Mouse (Mus musculus): Measurements from ENCODE around the gene Ikzf3. TPM values are rescaled to one million over a fixed set of nuclear protein-coding genes. Genes with fewer than 3 reads are reported as not detected.

Gene Ikzf3
- total RNA-seq, 4 experiments from 2014 or later = not detected

DNA sequence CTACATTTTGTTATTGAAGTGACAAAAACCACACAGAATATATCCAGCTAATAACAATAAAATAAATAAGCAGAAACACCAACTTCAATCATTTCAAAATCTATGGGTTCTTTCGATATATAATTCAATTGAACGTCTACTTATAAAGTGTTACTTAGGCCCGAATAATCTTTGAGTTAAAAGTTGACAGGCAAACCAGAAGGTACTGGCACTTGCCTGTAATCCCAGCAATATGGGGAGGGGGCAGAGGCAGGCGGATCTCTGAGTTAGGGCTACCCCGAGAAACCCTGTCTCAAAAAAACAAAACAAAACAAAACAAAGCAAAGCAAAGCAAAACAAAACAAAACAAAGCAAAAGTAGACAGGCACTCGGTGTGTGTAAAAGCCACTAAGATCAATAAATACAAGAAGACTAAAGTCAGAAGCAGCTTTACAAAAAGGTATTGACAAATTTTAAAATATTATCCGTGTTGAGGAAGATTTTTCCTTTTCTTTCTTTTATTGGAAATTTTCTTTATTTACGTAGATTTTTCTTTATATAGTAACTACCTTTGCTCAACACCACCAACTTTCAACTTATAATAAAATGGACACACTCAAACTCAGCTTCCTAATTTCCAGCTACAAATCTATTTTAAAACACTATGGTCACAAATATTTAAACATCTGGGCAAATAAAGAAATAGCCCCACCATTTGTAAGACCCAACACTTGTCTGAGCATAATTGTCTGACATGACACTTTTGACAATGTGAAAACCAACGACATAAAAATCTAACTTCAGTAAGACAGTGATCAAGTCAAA, 70.0 kb downstream of the Ikzf3 start:
- no peak for DNase-seq (ENCODE audit: low spot score in 2 of 2)

GRCm38 (mm10) chr11:98474967-98475366, 70.9 kb downstream of the Ikzf3 start:
- DNase-seq (ENCODE audit: low spot score in 2 of 2) = no peak

DNA sequence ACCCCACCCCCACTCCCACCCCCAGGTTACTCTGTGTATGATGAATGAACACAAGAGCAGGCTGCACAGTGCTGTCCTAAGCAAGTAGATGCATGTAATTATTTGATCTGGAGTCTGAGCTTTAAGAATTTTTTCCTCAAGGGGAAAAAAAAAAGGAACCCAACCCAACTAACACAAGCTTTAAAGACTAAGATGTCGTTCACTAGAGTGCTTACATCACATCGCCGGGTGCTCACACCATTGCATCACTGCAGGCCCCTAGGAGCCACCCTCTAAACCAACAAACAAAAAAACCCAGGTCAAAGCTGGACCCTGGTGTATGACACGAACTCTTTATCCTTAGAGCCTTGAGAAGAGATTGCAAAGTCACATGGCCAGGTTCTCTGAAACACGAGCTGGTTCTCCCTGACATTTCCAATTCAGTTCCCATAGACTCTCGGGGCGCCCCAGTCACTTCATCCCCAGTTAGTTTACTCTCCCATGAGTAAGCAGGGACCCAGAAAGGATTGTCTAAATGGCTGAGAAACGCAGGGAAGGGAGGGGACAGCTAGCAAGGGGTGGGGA, 71.8 kb downstream of the Ikzf3 start:
- DNase-seq (ENCODE audit: low spot score in 2 of 2) = no peak

- no peak for DNase-seq (ENCODE audit: low spot score in 2 of 2)
Observed at GRCm38 (mm10) chr11:98472696-98473095, 73.1 kb downstream of the Ikzf3 start.

DNA sequence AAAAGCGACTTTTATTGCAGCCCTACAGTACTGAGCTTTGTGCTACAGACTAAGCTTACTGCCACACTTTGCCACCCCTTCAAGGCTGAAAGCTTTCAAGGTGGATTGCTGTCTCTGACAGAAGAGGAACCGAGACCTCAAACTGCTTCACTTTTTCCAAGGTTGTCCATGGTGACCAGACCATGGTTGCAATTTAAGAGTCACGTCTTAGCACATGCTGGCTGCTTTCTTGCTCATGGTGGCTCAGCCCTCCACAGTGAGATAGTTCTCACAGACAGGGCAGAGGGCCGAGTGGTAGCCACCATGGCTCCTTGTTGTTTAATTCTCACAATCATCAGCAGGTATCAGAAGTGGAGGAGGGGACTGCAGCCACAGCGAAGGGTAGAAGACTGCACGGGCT, 75.0 kb downstream of the Ikzf3 start:
- no peak for DNase-seq (ENCODE audit: low spot score in 2 of 2)

DNA sequence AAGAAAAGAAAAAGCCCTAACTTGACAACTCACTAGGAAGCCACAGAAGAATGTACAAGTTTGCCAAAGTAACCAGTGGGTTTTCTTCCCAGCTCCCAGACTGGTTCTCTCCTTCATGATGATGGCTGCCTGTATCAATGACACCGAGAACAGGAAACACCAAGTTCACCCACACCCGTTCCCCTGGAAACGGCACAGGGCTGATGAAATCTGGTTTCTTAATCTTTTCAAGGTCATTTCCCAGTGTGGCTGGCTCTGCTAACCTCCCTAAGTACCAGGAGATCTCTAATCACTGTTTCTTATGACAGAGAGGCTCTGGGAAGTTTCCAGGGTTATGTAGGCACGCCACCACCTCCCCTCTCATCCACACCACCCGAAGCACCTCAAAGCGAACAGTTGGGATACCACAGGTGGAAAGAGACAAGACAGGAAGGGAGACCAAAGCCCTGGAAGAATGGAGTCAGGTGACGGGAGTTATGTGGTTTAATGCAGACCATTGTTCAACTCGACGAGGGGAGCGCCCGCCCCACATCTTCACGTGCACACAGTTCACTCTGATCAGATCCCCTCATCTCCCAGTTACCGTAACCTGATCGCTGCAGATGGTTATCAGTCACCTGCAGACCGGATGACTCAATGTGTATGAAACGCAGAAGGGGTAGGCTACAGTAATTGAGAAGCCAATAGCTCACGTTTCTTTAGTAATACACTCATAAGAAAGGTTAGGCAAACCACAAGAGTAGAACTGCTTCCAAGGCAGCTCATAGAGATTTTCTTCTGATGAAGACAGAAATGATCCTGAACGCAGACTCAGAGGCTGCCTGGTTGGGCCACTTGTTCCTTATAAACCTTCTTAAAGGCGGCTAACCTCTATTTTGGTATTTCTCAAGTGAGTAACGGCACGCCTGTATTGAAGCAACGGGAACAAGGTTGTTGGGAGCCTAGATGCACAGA, 75.8 kb downstream of the Ikzf3 start:
- DNase-seq (ENCODE audit: low spot score in 2 of 2) = no peak

DNA sequence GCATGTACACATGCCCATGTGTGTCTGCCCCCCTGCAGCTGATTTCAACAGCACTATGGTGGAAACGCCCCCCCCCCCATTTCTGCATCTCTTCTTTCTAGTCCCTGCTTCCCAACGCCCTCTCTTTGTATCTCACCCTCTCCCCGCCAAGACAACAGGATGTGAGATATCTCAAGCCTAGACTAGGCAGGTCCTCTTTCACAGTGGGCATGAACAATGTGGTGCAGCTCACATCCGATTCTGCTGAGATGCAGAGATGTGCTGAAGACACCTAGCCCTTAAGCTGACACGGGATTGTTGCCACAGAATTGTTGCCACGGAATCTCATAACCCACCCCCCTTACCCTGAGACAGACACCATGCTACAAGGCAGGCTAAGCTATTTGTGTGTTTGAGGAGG, 81.3 kb downstream of the Ikzf3 start:
- DNase-seq (ENCODE audit: low spot score in 2 of 2) = no peak

- no peak for DNase-seq (ENCODE audit: low spot score in 2 of 2)
Observed at GRCm38 (mm10) chr11:98463911-98464310, 81.9 kb downstream of the Ikzf3 start.

DNA sequence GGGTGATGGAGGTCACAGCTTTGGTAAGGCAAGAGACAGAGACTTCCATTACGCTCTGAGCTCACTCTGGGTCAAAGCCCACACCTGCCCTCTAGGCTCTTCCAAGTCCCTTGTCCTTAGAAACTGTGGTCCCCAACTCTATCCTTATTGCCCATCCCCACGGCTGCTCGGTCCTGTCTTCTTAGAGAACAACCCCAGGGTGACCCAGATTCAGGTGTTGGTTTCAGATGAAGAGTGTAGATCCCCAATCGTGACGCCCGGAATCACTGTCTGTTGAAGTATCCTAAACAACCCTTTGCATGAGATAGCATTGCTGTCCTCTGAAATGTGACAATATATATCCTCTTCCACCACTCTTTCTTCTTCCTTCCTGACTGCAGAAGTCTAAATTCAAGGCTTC, 83.6 kb downstream of the Ikzf3 start:
- no peak for DNase-seq (ENCODE audit: low spot score in 2 of 2)

DNA sequence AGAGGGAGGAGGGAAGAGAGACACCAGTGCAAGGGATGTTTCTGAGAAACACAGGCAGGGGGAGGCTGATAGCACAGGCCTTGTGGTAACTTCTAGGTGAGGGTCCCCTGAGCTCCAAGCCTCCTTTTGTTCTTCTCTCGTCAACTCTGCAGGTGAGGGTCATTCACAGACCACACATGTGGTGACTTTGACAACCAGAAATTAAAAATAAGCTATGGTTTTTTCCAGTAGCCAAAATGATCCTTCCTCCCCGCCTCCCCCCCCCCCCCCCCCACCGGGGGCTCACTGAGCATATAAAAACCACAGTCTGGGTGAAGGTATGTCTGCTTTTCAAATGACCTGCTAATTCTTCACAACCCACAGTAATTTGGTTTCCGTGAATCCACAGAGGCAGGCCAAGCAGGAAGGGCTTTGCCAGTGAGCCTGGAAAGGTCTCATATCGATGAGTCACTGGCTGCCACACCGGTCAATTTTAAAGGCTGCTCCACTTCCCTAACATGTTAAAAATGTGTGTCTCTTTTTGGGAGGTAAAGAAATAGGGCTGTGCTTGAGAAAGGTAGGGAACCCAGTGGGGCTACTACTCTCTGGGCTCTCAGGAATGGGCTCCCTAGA, 84.6 kb downstream of the Ikzf3 start:
- no peak for DNase-seq (ENCODE audit: low spot score in 2 of 2)

GRCm38 (mm10) chr11:98459860-98460259, 86.0 kb downstream of the Ikzf3 start:
- no peak for DNase-seq (ENCODE audit: low spot score in 2 of 2)

DNA sequence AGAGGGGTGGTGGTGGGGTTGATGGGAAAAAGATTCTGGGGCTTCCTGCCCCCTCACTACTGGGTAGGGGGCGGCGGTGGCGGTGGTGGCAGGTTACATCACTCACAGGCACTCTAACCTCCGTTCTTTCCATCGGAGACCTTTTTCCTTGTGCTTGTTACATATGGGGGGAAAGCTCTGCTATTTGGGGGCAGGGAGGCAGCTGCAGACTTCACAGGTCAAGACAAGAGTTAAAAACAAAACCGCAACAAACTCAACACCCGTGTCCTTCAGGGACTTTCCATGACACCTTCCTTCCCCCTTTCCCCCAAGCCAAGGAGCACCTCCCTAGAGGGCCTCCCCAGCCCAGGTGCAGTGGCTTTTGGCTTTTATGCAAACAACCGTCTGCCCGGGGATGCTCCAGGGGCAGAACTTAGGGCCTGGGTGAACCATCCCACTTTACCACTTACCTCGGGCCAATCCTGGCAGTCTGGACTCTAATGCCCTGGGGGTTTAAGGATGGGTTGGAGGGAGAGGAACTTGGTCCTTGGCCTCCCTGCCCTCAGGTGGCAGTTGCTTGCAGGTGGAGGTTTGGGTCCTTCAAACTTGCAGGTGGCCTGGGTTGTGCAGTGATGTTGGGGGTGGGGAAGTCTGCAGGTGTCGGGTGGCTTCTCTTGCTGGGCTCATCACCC, 86.6 kb downstream of the Ikzf3 start:
- no peak for DNase-seq (ENCODE audit: low spot score in 2 of 2)

DNA sequence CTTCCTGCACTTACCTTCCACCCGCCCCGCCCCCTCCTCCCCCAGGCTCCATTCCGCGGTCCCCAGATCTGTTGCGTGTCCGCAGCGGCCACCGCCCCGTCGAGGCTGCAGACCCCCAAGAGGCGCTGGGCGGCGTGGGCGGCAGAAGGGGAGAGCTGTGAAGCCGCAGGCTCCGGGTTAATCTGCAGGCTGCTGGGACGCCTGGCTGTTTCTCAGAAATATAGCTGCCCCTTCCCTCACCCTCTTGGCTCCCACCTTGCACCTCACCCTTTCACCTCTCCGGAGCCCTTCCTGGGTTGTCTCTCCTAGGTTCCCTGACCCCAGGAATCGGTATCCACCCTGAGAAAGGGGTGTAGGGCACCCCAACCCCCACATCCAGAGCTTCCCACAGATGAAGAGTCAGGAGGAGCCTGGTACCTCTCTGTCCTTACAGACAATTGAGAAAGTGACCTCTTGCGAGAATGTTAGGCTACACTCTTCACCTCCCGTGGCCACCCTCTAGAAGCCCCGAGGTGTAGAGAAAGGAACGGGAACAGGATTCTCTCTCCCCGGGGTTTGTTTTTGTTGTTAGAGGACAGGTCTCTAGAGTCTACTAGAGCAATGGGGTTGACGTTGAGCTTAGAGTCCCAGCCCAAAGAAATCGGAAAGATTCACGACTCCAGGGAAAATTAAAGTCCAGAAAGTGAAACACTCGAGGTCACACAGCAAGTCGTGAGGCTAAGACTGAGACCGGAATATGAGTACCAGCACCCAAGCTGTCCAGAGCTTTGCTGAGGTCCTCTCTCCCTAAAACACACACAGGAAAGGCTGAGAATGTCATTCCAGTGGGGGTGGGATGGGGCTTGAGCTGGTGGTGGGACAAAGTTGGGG, 87.5 kb downstream of the Ikzf3 start:
- DNase-seq (ENCODE audit: low spot score in 2 of 2) = no peak

- DNase-seq (ENCODE audit: low spot score in 2 of 2) = peak; percentile 59 to 65
Observed at GRCm38 (mm10) chr11:98457367-98458120, 88.3 kb downstream of the Ikzf3 start.

GRCm38 (mm10) chr11:98456945-98457344, 88.9 kb downstream of the Ikzf3 start:
- no peak for DNase-seq (ENCODE audit: low spot score in 2 of 2)

GRCm38 (mm10) chr11:98456545-98456944, 89.3 kb downstream of the Ikzf3 start:
- DNase-seq (ENCODE audit: low spot score in 2 of 2) = no peak

DNA sequence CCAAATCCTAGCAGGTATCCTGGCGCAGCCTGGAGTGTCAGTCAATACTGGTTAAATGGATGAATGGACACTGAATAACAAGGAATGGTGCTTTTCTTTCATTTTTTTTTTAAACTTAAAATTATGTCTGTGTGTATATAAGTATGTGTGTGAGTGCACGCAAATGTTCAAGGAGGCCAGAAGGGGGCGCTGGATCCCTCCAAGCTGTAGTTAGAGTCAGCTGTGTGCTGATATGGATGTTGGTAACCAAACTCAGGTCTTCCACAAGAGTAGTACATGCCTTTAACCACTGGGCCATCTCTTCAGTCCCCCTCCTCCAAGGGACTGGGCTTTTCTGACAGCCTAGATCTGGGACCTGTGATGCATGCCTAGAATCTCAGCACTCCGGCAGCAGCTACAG, 90.3 kb downstream of the Ikzf3 start:
- DNase-seq (ENCODE audit: low spot score in 2 of 2) = no peak

DNA sequence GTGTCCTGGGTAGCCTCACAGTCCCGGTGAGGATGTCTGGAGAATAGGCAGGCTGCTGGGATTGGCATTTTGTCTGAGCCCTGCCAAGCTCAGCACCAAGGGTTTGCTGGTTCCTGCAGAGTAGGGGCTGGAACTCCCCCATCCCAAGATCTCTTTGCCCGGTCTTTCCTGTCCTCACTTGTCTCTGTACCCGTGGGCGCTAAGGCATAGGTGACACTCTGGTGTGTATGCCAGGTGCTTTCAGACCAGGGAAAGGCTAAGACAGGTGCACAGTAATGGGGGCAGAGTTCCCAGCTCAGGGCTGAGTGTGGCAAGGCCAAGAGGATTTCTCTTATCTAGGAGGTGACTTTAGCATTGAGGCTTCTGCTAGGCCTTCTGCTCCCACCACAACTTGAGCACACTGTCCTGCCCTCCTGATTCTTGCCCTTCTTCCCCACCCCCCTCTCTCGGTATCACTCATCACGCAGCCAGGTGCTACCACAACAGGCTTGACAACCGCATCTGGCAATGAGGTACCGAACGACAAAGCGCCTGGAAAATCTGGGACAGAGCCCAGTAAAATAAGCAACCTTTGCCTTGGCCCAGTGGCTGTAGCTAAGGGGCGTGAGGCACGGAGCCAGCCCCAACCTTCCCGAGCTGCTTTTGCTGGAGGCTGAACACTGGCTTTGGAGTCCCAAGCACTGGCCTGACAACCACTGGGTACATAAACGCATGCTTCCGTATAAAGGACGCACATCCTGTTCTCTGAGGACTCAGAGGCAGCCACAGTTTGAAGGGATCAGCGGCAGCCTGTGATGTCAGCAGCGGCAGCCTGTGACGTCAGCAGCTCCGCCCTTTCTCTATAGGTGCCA, 95.7 kb downstream of the Ikzf3 start:
- no peak for DNase-seq (ENCODE audit: low spot score in 2 of 2)
